Comparison of ENCODE assay signal across 22 mouse cellular contexts in genomic region chr6:37149196-37149595, GRCm38 (mm10).
A peak's percentile ranks its signal among the peaks of the same experiment; 100 is the strongest.
DNase-seq lines count a peak whose midpoint lies in the region; ATAC-seq lines count a peak whose summit lies in the region.
"Had no signal": no experiment of that assay in that cellular context is flagged by ENCODE, and none has a peak within 500 bp of the region (broad histone marks: within the 10 kb centered on the region; RNA-seq: fewer than 3 reads in every experiment).

No protein-coding gene starts in this region.

- no peak for ATAC-seq in erythroid progenitor cell, adult 5-6 weeks (replicated peaks; ENCODE audit: low FRiP score, poor library complexity, severe bottlenecking)
- ATAC-seq: activated CD4-positive, CD25-positive, alpha-beta regulatory T cell, adult 4 months; CD4-positive, CD25-positive, alpha-beta regulatory T cell, adult 4 months; forebrain, embryonic 14.5 days; intestine, postnatal 0 days had no signal

- peak; percentile 72 for DNase-seq in heart, adult 11 months
- DNase-seq in heart, postnatal 4 days: no peak
- peak; percentile 55 for DNase-seq in cerebellum, adult 11-12 months
- peak; percentile 64 for DNase-seq in cerebellum, adult 9-11 months
- DNase-seq in thymus, postnatal 36 days: no peak
- no peak for DNase-seq in embryo, embryonic 10.5 days (ENCODE audit: low spot score)
- DNase-seq: adrenal gland, adult 2 months; gastrocnemius, postnatal 14 days; heart, postnatal 36 days; kidney, adult 9 months; kidney, postnatal 10 days; layer of hippocampus, adult 9-11 months; lung, embryonic 14.5 days; lung, postnatal 14 days; midbrain, embryonic 14.5 days; retina, postnatal 1 day; right cerebral cortex, postnatal 25 days had no signal

Comparison
In these comparisons a context has a peak if more than half of its experiments do, and no peak if none do; other contexts are left out.
1. DNase-seq: peak in heart, adult 11 months (single experiment), cerebellum, adult 11-12 months (single experiment) and cerebellum, adult 9-11 months (single experiment); none in heart, postnatal 4 days (single experiment), thymus, postnatal 36 days (0 of 2) and embryo, embryonic 10.5 days (single experiment).